Mouse (Mus musculus): ENCODE results near the gene Pds5b.

DNA sequence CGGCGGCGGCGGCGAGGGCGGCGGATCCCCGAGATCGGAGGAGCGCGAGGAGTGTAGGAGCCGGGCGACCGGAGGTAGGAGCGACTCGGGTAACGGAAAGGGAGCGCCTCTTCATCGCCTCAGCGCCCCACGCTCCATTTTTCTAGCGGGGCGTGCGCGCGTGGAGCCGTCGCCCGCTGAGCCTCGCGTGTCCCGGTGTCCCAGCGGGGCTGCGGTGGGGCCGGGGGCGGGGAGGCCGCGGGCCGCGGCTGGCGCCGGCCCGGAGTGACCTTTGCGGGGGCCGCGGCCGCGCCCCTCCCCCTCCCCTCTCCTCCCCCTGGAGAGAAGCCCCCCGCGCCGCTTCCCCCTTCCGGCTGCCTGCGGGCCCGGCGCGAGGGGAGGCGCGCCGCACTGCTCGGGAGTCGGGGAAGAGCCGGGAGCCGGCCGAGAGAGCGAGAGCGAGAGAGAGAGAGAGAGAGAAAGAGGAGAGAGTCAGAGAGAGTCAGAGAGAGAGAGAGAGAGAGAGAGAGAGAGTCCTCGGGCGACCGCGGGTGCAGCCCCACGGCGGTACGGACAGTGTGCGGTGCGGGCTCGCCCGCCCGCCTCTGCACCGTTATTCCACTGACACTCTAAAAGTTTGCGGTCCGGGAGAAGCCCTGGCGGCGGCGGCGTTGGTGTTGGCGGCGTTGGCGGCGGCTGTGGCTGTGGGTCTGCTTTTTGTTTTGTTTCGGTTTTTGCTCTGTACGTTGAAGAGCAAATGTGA, 512 bp downstream of the Pds5b start:
- peak; percentile 18; the same call in 1 of the 2 replicates for TF ChIP-seq POLR2A (IDR thresholded peaks at IDR 0.05; ENCODE audit: control insufficient read depth, extremely low read depth, insufficient read depth, low read length, poor library complexity)
- TF ChIP-seq CTCF (IDR thresholded peaks at IDR 0.05; ENCODE audit: borderline replicate concordance, control insufficient read depth, extremely low read depth, insufficient read depth, low read length, poor library complexity): peak; percentile 34; the same call in 1 of the 2 replicates
